Mouse (Mus musculus): Measurements from ENCODE around the gene Spen.

DNA sequence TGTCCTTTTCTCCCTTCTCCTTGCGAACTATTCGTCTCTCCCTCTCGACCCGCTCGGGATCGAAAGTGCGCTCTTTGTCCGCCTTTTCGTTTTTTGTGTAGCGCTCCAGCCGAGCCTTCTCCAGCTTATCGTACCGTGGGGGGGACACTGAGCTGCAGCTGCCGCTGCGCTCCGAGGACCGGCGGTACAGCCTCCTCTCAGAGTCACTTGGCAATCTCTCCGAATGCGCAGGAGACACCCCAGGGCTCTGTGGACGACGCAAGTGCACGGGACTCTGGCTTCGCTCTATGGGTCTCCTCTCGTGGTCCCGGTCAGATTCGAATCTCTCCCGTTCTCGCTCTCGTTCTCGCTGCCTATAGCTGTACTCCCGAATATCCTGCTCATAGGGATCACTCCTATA, 59.6 kb downstream of the Spen start:
- no peak for TF ChIP-seq POLR2A (IDR thresholded peaks at IDR 0.05; ENCODE audit: extremely low read depth, insufficient read depth, low read length)
- no peak for TF ChIP-seq CTCF (IDR thresholded peaks at IDR 0.05; ENCODE audit: extremely low read depth, insufficient read depth, low read length)
